Mouse (Mus musculus): ENCODE results near the gene Zmynd10.
"Not testable (repeated sequence)": the region's sequence is repeated elsewhere in the genome, so short reads cannot be mapped to it uniquely, and the experiment has no call there.

Gene Zmynd10

GRCm38 (mm10) chr9:107569270-107569669 lies 22.2 kb downstream of the Zmynd10 start:
- peak overlapping the region; percentile 89 for H3K4me3 ChIP-seq (replicated peaks; ENCODE audit: low read length)
- H3K9me3 ChIP-seq (ENCODE audit: low read length), result no peaks in the 10 kb centered on the region
- peaks cover 65% of the 10 kb centered on the region for H3K4me1 ChIP-seq (replicated peaks; ENCODE audit: low read depth, low read length)
- peaks cover 40% of the 10 kb centered on the region for H3K36me3 ChIP-seq (ENCODE audit: insufficient read depth, low read length)
- H3K27me3 ChIP-seq (ENCODE audit: insufficient read depth, low read length), result peaks cover 28% of the 10 kb centered on the region
- no peak for TF ChIP-seq CTCF (conservative IDR thresholded peaks at IDR 0.05; ENCODE audit: low read length)
- no peak for TF ChIP-seq POU5F1 (IDR thresholded peaks at IDR 0.05; ENCODE audit: borderline replicate concordance, low read length)
- TF ChIP-seq NANOG (IDR thresholded peaks at IDR 0.05; ENCODE audit: borderline replicate concordance, low read length), result no peak

DNA sequence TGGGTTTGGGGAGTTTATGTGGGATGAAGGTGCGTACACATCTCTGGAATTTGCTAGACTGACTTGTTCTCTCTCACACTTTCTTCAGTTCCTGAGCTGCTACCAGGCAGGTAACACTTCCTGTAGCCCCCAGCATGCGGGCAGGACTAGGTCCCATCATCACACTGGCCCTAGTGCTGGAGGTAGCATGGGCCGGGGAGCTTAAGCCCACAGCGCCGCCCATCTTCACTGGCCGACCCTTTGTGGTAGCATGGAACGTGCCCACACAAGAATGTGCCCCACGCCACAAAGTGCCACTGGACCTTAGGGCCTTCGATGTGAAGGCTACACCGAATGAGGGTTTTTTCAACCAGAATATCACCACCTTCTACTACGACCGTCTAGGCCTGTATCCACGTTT lies 22.9 kb downstream of the Zmynd10 start:
- H3K27me3 ChIP-seq (ENCODE audit: insufficient read depth, low read length), result peaks cover 28% of the 10 kb centered on the region
- peak overlapping the region; percentile 89 for H3K4me3 ChIP-seq (replicated peaks; ENCODE audit: low read length)
- H3K9me3 ChIP-seq (ENCODE audit: low read length), result no peaks in the 10 kb centered on the region
- peaks cover 65% of the 10 kb centered on the region for H3K4me1 ChIP-seq (replicated peaks; ENCODE audit: low read depth, low read length)
- TF ChIP-seq NANOG (IDR thresholded peaks at IDR 0.05; ENCODE audit: borderline replicate concordance, low read length), result no peak
- no peak for TF ChIP-seq POU5F1 (IDR thresholded peaks at IDR 0.05; ENCODE audit: borderline replicate concordance, low read length)
- TF ChIP-seq CTCF (conservative IDR thresholded peaks at IDR 0.05; ENCODE audit: low read length), result no peak
- peaks cover 33% of the 10 kb centered on the region for H3K36me3 ChIP-seq (ENCODE audit: insufficient read depth, low read length)

- TF ChIP-seq POU5F1 (IDR thresholded peaks at IDR 0.05; ENCODE audit: borderline replicate concordance, low read length) (no peak), NANOG (IDR thresholded peaks at IDR 0.05; ENCODE audit: borderline replicate concordance, low read length) (no peak), CTCF (conservative IDR thresholded peaks at IDR 0.05; ENCODE audit: low read length) (no peak)
- peaks cover 65% of the 10 kb centered on the region for H3K4me1 ChIP-seq (replicated peaks; ENCODE audit: low read depth, low read length)
- peaks cover 28% of the 10 kb centered on the region for H3K27me3 ChIP-seq (ENCODE audit: insufficient read depth, low read length)
- no peaks in the 10 kb centered on the region for H3K9me3 ChIP-seq (ENCODE audit: low read length)
- H3K4me3 ChIP-seq (replicated peaks; ENCODE audit: low read length), result peak overlapping the region; percentile 89
- peaks cover 27% of the 10 kb centered on the region for H3K36me3 ChIP-seq (ENCODE audit: insufficient read depth, low read length)
These were observed 23.7 kb downstream of the Zmynd10 start for GRCm38 (mm10) chr9:107570845-107571244.

DNA sequence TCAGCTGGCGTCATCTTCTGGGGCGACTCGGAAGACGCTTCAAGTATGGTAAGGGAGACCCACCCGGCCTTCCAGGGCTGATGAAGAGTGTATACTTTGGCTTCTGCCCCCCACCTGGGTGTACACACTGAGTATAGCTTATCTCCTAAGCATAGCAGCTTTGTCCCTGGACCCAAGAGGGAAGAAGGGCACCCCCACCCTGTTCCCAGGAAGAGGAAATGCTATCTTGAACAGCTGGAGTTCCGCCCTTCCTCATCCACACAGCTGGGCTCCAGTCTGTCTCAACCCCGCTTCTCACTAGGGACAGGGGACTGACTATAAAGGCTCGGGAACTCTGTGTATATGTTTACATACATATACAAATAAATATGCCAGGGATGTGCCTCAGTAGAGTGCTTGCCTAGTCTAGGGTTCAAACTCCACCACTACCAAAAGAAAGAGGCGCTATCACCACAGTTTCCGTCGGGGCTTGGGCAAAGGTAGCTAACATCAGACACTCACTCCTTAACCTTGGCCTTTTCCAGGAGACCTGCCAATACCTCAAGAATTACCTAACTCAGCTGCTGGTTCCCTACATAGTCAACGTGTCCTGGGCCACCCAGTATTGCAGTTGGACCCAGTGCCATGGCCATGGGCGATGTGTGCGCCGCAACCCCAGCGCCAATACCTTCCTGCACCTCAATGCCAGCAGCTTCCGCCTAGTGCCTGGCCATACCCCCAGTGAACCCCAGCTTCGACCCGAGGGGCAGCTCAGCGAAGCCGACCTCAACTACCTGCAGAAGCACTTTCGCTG lies 24.6 kb downstream of the Zmynd10 start:
- no peaks in the 10 kb centered on the region for H3K9me3 ChIP-seq (ENCODE audit: low read length)
- H3K4me1 ChIP-seq (replicated peaks; ENCODE audit: low read depth, low read length), result peaks cover 71% of the 10 kb centered on the region
- peaks cover 27% of the 10 kb centered on the region for H3K36me3 ChIP-seq (ENCODE audit: insufficient read depth, low read length)
- no peak for TF ChIP-seq POU5F1 (IDR thresholded peaks at IDR 0.05; ENCODE audit: borderline replicate concordance, low read length)
- no peak for TF ChIP-seq NANOG (IDR thresholded peaks at IDR 0.05; ENCODE audit: borderline replicate concordance, low read length)
- no peak for TF ChIP-seq CTCF (conservative IDR thresholded peaks at IDR 0.05; ENCODE audit: low read length)
- H3K4me3 ChIP-seq (replicated peaks; ENCODE audit: low read length), result peak overlapping the region; percentile 89
- peaks cover 28% of the 10 kb centered on the region for H3K27me3 ChIP-seq (ENCODE audit: insufficient read depth, low read length)

DNA sequence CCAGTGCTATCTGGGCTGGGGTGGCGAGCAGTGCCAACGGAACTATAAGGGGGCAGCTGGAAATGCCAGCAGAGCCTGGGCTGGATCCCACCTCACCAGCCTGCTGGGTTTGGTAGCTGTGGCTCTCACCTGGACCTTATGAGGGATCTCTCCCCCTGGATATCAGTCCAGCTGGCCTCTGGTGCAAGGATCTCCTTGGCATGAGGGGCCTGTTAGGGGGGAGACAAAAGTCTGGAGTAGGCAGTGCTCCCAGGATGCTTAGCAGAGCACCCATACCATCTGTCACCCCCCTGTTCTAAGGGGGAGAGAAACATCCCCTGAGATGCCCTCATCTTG lies 25.2 kb downstream of the Zmynd10 start:
- TF ChIP-seq POU5F1 (IDR thresholded peaks at IDR 0.05; ENCODE audit: borderline replicate concordance, low read length), result no peak
- TF ChIP-seq NANOG (IDR thresholded peaks at IDR 0.05; ENCODE audit: borderline replicate concordance, low read length), result no peak
- TF ChIP-seq CTCF (conservative IDR thresholded peaks at IDR 0.05; ENCODE audit: low read length), result no peak
- Histone ChIP-seq H3K36me3 (ENCODE audit: insufficient read depth, low read length) (peaks cover 27% of the 10 kb centered on the region), H3K4me1 (replicated peaks; ENCODE audit: low read depth, low read length) (peaks cover 71% of the 10 kb centered on the region), H3K4me3 (replicated peaks; ENCODE audit: low read length) (no peak overlapping the region; the same call in 1 of the 2 replicates), H3K27me3 (ENCODE audit: insufficient read depth, low read length) (peaks cover 25% of the 10 kb centered on the region), H3K9me3 (ENCODE audit: low read length) (no peaks in the 10 kb centered on the region)

GRCm38 (mm10) chr9:107573774-107574173 lies 26.7 kb downstream of the Zmynd10 start:
- Histone ChIP-seq H3K4me1 (replicated peaks; ENCODE audit: low read depth, low read length) (peaks cover 73% of the 10 kb centered on the region), H3K36me3 (ENCODE audit: insufficient read depth, low read length) (peaks cover 28% of the 10 kb centered on the region), H3K27me3 (ENCODE audit: insufficient read depth, low read length) (peaks cover 19% of the 10 kb centered on the region)
- not testable (repeated sequence) for H3K9me3 ChIP-seq (ENCODE audit: low read length); H3K4me3 ChIP-seq (replicated peaks; ENCODE audit: low read length)
- TF ChIP-seq CTCF (conservative IDR thresholded peaks at IDR 0.05; ENCODE audit: low read length), result peak; percentile 25

GRCm38 (mm10) chr9:107575579-107576356 lies 28.7 kb downstream of the Zmynd10 start:
- no peak for TF ChIP-seq NANOG (IDR thresholded peaks at IDR 0.05; ENCODE audit: borderline replicate concordance, low read length)
- TF ChIP-seq POU5F1 (IDR thresholded peaks at IDR 0.05; ENCODE audit: borderline replicate concordance, low read length), result no peak
- no peak for TF ChIP-seq CTCF (conservative IDR thresholded peaks at IDR 0.05; ENCODE audit: low read length)
- H3K27me3 ChIP-seq (ENCODE audit: insufficient read depth, low read length), result peaks cover 5% of the 10 kb centered on the region
- peaks cover 38% of the 10 kb centered on the region for H3K36me3 ChIP-seq (ENCODE audit: insufficient read depth, low read length)
- H3K4me3 ChIP-seq (replicated peaks; ENCODE audit: low read length), result peak overlapping the region; percentile 11; the same call in 1 of the 2 replicates
- peaks cover 78% of the 10 kb centered on the region for H3K4me1 ChIP-seq (replicated peaks; ENCODE audit: low read depth, low read length)
- H3K9me3 ChIP-seq (ENCODE audit: low read length), result no peaks in the 10 kb centered on the region

- Histone ChIP-seq H3K9me3 (ENCODE audit: low read length) (no peaks in the 10 kb centered on the region), H3K4me3 (replicated peaks; ENCODE audit: low read length) (peak within 1 kb of the TSS; percentile 77), H3K27me3 (ENCODE audit: insufficient read depth, low read length) (no peaks in the 10 kb centered on the region), H3K4me1 (replicated peaks; ENCODE audit: low read depth, low read length) (peaks cover 78% of the 10 kb centered on the region), H3K36me3 (ENCODE audit: insufficient read depth, low read length) (peaks cover 30% of the 10 kb centered on the region)
- no peak for TF ChIP-seq NANOG (IDR thresholded peaks at IDR 0.05; ENCODE audit: borderline replicate concordance, low read length)
- TF ChIP-seq POU5F1 (IDR thresholded peaks at IDR 0.05; ENCODE audit: borderline replicate concordance, low read length), result no peak
- TF ChIP-seq CTCF (conservative IDR thresholded peaks at IDR 0.05; ENCODE audit: low read length), result no peak
These were observed 29.4 kb downstream of the Zmynd10 start, which contains the start of gene Hyal1 for GRCm38 (mm10) chr9:107576357-107577107. Gene Hyal1, plus strand, starts transcription at chr9:107576927.

Measured in E14TG2a.4 (cell line).